26 mouse cellular contexts compared by ENCODE assay signal in the genomic region with DNA sequence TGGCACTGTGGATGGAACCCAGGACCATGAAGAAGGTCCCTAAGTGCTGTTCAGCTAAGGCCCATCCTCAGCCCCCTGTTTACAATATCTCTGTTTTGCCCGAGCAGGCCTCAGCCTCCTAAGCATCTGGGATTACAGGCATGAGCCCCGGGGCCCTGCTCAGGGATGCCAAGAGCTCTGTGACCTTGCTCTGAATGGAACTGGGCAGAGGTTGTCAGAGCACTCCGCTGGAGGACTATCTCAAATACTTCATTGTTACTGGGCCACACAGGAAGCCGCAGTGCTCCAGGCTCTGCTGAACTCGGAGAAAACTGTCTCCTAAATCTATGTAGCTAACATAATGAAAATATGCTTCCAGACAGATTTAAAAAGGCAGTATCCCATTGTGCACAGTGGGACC.
A peak's percentile ranks its signal among the peaks of the same experiment; 100 is the strongest.
DNase-seq lines count a peak whose midpoint lies in the region; ATAC-seq and TF ChIP-seq lines count a peak whose summit lies in the region.
"Had no signal": no experiment of that assay in that cellular context is flagged by ENCODE, and none has a peak within 500 bp of the region (broad histone marks: within the 10 kb centered on the region; RNA-seq: fewer than 3 reads in every experiment).

No protein-coding gene starts in this region.

- H3K36me3 ChIP-seq in heart, embryonic 13.5 days: no peaks in the 10 kb centered on the region
- H3K36me3 ChIP-seq in kidney, adult 2 months (ENCODE audit: control insufficient read depth, insufficient read depth, low read length): no peaks in the 10 kb centered on the region
- no peaks in the 10 kb centered on the region for H3K36me3 ChIP-seq in embryonic facial prominence, embryonic 10.5 days (replicated peaks)
- H3K36me3 ChIP-seq: embryonic facial prominence, embryonic 15.5 days; G1E; limb, embryonic 15.5 days; lung, embryonic 15.5 days; midbrain, embryonic 15.5 days; neural tube, embryonic 12.5 days had no signal

- DNase-seq in heart, adult 8-10 months (ENCODE audit: low spot score): no peak
- DNase-seq in kidney, adult 2 months: peak; percentile 8
- DNase-seq in kidney, adult 9 months: no peak
- DNase-seq in Muller cell, postnatal 12 days (ENCODE audit: inconsistent ontology term): peak; percentile 25
- DNase-seq in embryonic facial prominence, embryonic 10.5 days (ENCODE audit: low spot score): peak; percentile 37
- no peak for DNase-seq in right cerebral cortex, postnatal 4 days
- DNase-seq: adrenal gland, adult 8-10 months; B cell, adult 2 months; cerebellum, adult 8-10 months; cerebellum, postnatal 36 days; embryo, embryonic 11 days; gastrocnemius, postnatal 10 days; lung, postnatal 36 days; thymus, postnatal 14 days had no signal

- H3K4me2 ChIP-seq in heart, embryonic 13.5 days: no peak overlapping the region
- H3K4me2 ChIP-seq: embryonic facial prominence, embryonic 15.5 days; limb, embryonic 15.5 days; lung, embryonic 15.5 days; midbrain, embryonic 15.5 days; neural tube, embryonic 12.5 days had no signal

- no peaks in the 10 kb centered on the region; the same call in 1 of the 2 replicates for H3K27me3 ChIP-seq in heart, embryonic 13.5 days (replicated peaks)
- no peaks in the 10 kb centered on the region for H3K27me3 ChIP-seq in kidney, adult 2 months (replicated peaks; ENCODE audit: control insufficient read depth, insufficient read depth, low read length)
- H3K27me3 ChIP-seq in embryonic facial prominence, embryonic 10.5 days (replicated peaks; ENCODE audit: low read depth, poor library complexity, severe bottlenecking): peaks cover 7% of the 10 kb centered on the region; the same call in 1 of the 2 replicates
- H3K27me3 ChIP-seq: embryonic facial prominence, embryonic 15.5 days; midbrain, embryonic 15.5 days; neural tube, embryonic 12.5 days had no signal

- WGBS in heart, embryonic 13.5 days: 13% methylated on average over 5 of the region's 5 CpGs
- 54% methylated on average over 5 of the region's 5 CpGs for WGBS in kidney, adult 2 months
- 31% methylated on average over 5 of the region's 5 CpGs for WGBS in embryonic facial prominence, embryonic 10.5 days

- H3K4me3 ChIP-seq in heart, embryonic 13.5 days: no peak overlapping the region
- H3K4me3 ChIP-seq in kidney, adult 2 months (ENCODE audit: insufficient read depth, low read depth, low read length): no peak overlapping the region
- H3K4me3 ChIP-seq in embryonic facial prominence, embryonic 10.5 days: no peak overlapping the region
- H3K4me3 ChIP-seq: embryonic facial prominence, embryonic 15.5 days; left cerebral cortex, adult 2 months; limb, embryonic 15.5 days; lung, embryonic 15.5 days; megakaryocyte, embryonic 14.5 days; midbrain, embryonic 15.5 days; neural tube, embryonic 12.5 days had no signal

- H3K9me3 ChIP-seq in heart, embryonic 13.5 days: no peaks in the 10 kb centered on the region
- H3K9me3 ChIP-seq in embryonic facial prominence, embryonic 10.5 days: no peaks in the 10 kb centered on the region
- H3K9me3 ChIP-seq: embryonic facial prominence, embryonic 15.5 days; limb, embryonic 15.5 days; lung, embryonic 15.5 days; midbrain, embryonic 15.5 days; neural tube, embryonic 12.5 days had no signal

- H3K9ac ChIP-seq in heart, embryonic 13.5 days: peak overlapping the region; percentile 24; the same call in 1 of the 2 replicates
- H3K9ac ChIP-seq: embryonic facial prominence, embryonic 15.5 days; limb, embryonic 15.5 days; liver, embryonic 14.5 days; lung, embryonic 15.5 days; midbrain, embryonic 15.5 days; neural tube, embryonic 12.5 days had no signal

- ATAC-seq in heart, embryonic 13.5 days (ENCODE audit: extremely low read depth, insufficient number of reproducible peaks, low FRiP score, low TSS enrichment): no peak
- ATAC-seq: forebrain, embryonic 16.5 days; intestine, postnatal 0 days; midbrain, embryonic 15.5 days had no signal

- TF ChIP-seq POLR2A in kidney, adult 2 months (IDR thresholded peaks at IDR 0.05; ENCODE audit: low read depth, low read length): no peak

- H3K27ac ChIP-seq in heart, embryonic 13.5 days (replicated peaks): peak overlapping the region; percentile 69
- H3K27ac ChIP-seq in kidney, adult 2 months (ENCODE audit: insufficient read depth, low read depth, low read length): no peak overlapping the region
- peak overlapping the region; percentile 66 for H3K27ac ChIP-seq in embryonic facial prominence, embryonic 10.5 days (replicated peaks)
- H3K27ac ChIP-seq: embryonic facial prominence, embryonic 15.5 days; left cerebral cortex, adult 2 months; limb, embryonic 15.5 days; liver, embryonic 14.5 days; lung, embryonic 15.5 days; midbrain, embryonic 15.5 days; neural tube, embryonic 12.5 days had no signal

- no peak for TF ChIP-seq CTCF in kidney, adult 2 months (conservative IDR thresholded peaks at IDR 0.05; ENCODE audit: insufficient read depth, insufficient read length, low read depth, low read length)

- peaks cover 16% of the 10 kb centered on the region for H3K4me1 ChIP-seq in heart, embryonic 13.5 days
- H3K4me1 ChIP-seq in kidney, adult 2 months (ENCODE audit: control insufficient read depth, insufficient read depth, low read length): no peaks in the 10 kb centered on the region
- H3K4me1 ChIP-seq in embryonic facial prominence, embryonic 10.5 days: peaks cover 68% of the 10 kb centered on the region
- H3K4me1 ChIP-seq: lung, embryonic 15.5 days; megakaryocyte, embryonic 14.5 days had no signal

Comparison
In these comparisons a context has a peak if more than half of its experiments do, and no peak if none do; other contexts are left out.
1. DNase-seq: peak in kidney, adult 2 months (single experiment), Muller cell, postnatal 12 days (single experiment) and embryonic facial prominence, embryonic 10.5 days (single experiment); none in heart, adult 8-10 months (single experiment), kidney, adult 9 months (single experiment) and right cerebral cortex, postnatal 4 days (single experiment).